Mouse (Mus musculus) testis, adult 2 months (tissue): ENCODE measurements around the gene Kdm5b. TPM values are rescaled to one million over a fixed set of nuclear protein-coding genes. Genes with fewer than 3 reads are reported as not detected.
"Not testable (repeated sequence)": the region's sequence is repeated elsewhere in the genome, so short reads cannot be mapped to it uniquely, and the experiment has no call there.

Experiments
- H3K27ac ChIP-seq: fragments of 200-500 bp; 2 replicates; pipeline ENCODE4 v1.5.1; 2012; ENCODE audit warnings: low read depth, low read length; ENCODE audit not compliant: control insufficient read depth, insufficient read depth
- H3K27me3 ChIP-seq: fragments of 200-500 bp; 2 replicates; pipeline ENCODE4 v1.6.1; 2012; ENCODE audit warnings: mild to moderate bottlenecking, low read length, moderate library complexity; ENCODE audit not compliant: control insufficient read depth, insufficient read depth
- H3K36me3 ChIP-seq: fragments of 200-500 bp; 2 replicates; pipeline ENCODE4 v1.6.1; 2012; ENCODE audit warnings: mild to moderate bottlenecking, low read length; ENCODE audit not compliant: control insufficient read depth, insufficient read depth
- H3K4me1 ChIP-seq: fragments of 200-500 bp; 2 replicates; pipeline ENCODE4 v1.6.1; 2012; ENCODE audit warnings: low read length; ENCODE audit not compliant: control insufficient read depth, insufficient read depth
- H3K4me3 ChIP-seq: fragments of 200-500 bp; 2 replicates; pipeline ENCODE4 v1.5.1; 2012; ENCODE audit warnings: low read depth, mild to moderate bottlenecking, low read length, moderate library complexity, mixed read lengths; ENCODE audit not compliant: control insufficient read depth
- CTCF ChIP-seq: fragments of 200-500 bp; IDR thresholded peaks from 2 replicates; pipeline ENCODE4 v1.5.1; 2012; ENCODE audit warnings: low read depth, mild to moderate bottlenecking, inconsistent platforms, low read length, moderate library complexity; ENCODE audit not compliant: control insufficient read depth, insufficient read depth, insufficient replicate concordance
- POLR2A ChIP-seq: fragments of 200-500 bp; IDR thresholded peaks from 2 replicates; pipeline ENCODE4 v1.6.1; 2012; ENCODE audit warnings: low read depth, mild to moderate bottlenecking, inconsistent platforms, low read length, moderate library complexity; ENCODE audit not compliant: control insufficient read depth
- polyA plus RNA-seq: library from polyadenylated mRNA; depleted of rRNA; stranded (reverse); fragments of >200 nt; gene quantifications from 2 replicates; pipeline ENCODE4 v1.2.3, GENCODE M21; 2012

The Kdm5b gene
- polyA plus RNA-seq, 1 experiment: 43.6 TPM

DNA sequence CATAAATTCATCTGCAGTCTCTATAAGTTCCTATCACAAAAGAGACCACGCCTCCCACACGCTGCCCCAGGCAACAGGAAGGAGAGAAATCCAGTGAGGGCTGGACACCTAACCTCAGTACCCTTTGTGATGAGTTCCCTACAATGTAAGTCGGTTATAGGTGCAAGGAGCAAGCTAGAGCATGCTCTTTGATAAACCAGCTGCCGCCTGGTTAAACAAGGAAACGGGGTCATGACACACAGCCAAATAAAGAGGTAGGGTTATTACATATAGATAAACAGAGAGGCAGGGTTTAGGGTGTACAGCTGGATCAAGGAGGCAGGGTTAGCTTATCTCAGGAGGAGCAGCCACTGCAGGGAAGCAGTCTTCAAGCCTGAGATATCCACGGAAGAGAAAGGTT is 33.2 kb upstream of the Kdm5b start:
- no peak overlapping the region for H3K4me3 ChIP-seq
- H3K36me3 ChIP-seq: no peaks in the 10 kb centered on the region
- TF ChIP-seq CTCF (no peak), POLR2A (no peak)
- no peak overlapping the region for H3K27ac ChIP-seq
- H3K4me1 ChIP-seq: no peaks in the 10 kb centered on the region
- no peaks in the 10 kb centered on the region for H3K27me3 ChIP-seq

DNA sequence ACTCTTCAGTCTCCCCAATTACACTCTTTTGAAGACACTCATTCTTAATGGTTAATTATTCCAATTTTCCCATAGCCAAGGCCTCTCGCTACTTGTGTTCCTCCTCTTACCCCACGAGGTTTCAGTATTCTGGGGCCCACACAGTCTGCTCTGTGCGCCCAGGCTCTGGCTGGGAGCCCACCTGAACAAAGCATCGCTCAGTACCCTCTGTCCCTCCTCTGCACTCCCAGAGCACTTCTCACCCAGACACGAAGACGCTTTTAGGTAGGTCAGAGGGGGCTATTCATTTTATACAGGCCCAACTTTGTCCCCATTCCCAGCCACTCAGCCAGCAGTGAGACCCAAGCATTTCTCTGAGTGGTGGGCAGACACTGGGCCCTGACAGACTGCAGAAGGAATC is 29.4 kb upstream of the Kdm5b start:
- Histone ChIP-seq H3K27ac (no peak overlapping the region), H3K4me1 (no peaks in the 10 kb centered on the region), H3K27me3 (no peaks in the 10 kb centered on the region), H3K36me3 (no peaks in the 10 kb centered on the region), H3K4me3 (no peak overlapping the region)
- no peak for TF ChIP-seq CTCF
- TF ChIP-seq POLR2A: no peak

DNA sequence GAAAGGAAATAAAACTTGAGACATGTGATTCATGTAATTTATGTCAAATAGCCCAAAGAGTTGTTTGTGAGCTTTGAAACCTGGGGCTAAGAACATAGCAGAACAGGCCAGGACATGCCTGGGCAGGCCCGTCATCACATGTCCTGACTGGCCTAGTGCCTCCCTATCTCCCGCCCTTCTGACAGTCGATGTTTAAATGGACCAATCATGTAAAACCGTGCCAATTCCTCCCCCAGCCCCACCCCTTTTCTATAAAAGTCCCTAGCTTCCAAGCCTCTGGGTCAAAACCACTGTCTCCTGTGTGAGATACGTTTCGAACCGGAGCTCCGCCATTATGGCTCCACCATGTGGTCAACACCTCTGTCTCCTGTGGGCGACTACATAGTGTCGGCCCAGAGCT is 26.3 kb upstream of the Kdm5b start:
- H3K4me1 ChIP-seq, H3K27ac ChIP-seq, H3K27me3 ChIP-seq, H3K36me3 ChIP-seq: not testable (repeated sequence)
- H3K4me3 ChIP-seq: peak overlapping the region; percentile 75; the same call in 1 of the 2 replicates

GRCm38 (mm10) chr1:134535054-134535453 is 24.9 kb upstream of the Kdm5b start:
- TF ChIP-seq CTCF (no peak), POLR2A (no peak)
- H3K4me3 ChIP-seq: peak overlapping the region; percentile 44; the same call in 1 of the 2 replicates
- H3K27ac ChIP-seq: no peak overlapping the region

DNA sequence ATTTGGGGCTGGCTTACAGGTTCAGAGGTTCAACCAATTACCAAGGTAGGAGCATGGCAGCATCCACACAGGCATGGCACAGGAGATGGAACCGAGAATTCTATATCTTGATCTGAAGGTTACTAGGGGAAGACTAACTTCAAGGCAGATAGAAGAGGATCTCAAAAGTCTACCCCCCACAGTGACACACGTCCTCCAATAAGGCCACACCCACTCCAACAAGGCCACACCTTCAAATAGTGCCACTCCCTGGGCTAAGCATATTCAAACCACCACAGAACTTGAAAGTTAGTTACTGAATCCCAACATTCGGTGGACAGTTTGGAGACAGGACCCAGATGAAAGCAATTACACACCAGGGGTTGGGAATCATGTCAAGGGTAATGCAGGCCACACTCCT is 24.5 kb upstream of the Kdm5b start:
- TF ChIP-seq POLR2A: no peak
- TF ChIP-seq CTCF: no peak
- no peaks in the 10 kb centered on the region for H3K36me3 ChIP-seq
- H3K27ac ChIP-seq: no peak overlapping the region
- H3K27me3 ChIP-seq: no peaks in the 10 kb centered on the region
- H3K4me1 ChIP-seq: no peaks in the 10 kb centered on the region
- H3K4me3 ChIP-seq: peak overlapping the region; percentile 44; the same call in 1 of the 2 replicates

More at GRCm38 (mm10) chr1:134535054-134535453, 24.9 kb upstream of the Kdm5b start:
- H3K4me1 ChIP-seq: no peaks in the 10 kb centered on the region
- no peaks in the 10 kb centered on the region for H3K27me3 ChIP-seq
- no peaks in the 10 kb centered on the region for H3K36me3 ChIP-seq

GRCm38 (mm10) chr1:134540610-134541009 is 19.4 kb upstream of the Kdm5b start:
- no peak overlapping the region for H3K4me3 ChIP-seq

DNA sequence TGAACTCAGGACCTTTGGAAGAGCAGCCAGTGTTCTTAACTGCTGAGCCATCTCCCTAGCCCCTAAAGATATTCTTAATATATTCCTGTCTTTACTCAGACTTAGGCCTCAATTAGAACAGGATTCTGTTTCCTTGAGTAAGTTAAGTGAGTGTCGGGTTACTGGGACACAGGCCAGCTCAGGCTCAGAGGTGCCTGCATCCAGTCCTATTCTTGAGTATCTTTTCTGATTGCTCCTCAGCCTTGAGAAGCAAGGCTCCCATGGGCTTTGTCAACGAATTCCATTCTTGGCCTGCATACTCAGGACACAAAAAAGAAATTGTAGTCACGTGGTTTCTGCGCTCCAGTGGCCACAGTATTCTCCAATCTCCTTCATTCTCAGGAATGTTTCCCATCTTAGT is 11.7 kb upstream of the Kdm5b start:
- H3K4me1 ChIP-seq: peaks cover 2% of the 10 kb centered on the region; the same call in 1 of the 2 replicates
- no peak for TF ChIP-seq POLR2A
- no peak for TF ChIP-seq CTCF

More at GRCm38 (mm10) chr1:134540610-134541009, 19.4 kb upstream of the Kdm5b start:
- H3K36me3 ChIP-seq: no peaks in the 10 kb centered on the region
- H3K4me1 ChIP-seq: no peaks in the 10 kb centered on the region
- TF ChIP-seq POLR2A (no peak), CTCF (no peak)
- H3K27ac ChIP-seq: no peak overlapping the region
- no peaks in the 10 kb centered on the region for H3K27me3 ChIP-seq

GRCm38 (mm10) chr1:134549632-134550132 is 10.3 kb upstream of the Kdm5b start, which contains the start of gene Mgat4e:
Gene Mgat4e, minus strand, starts transcription at chr1:134549682.
- Histone ChIP-seq H3K36me3 (no peaks in the 10 kb centered on the region), H3K4me1 (peaks cover 9% of the 10 kb centered on the region), H3K4me3 (peak within 1 kb of the TSS; percentile 77), H3K27ac (no peak within 1 kb of the TSS; the same call in 1 of the 2 replicates), H3K27me3 (no peaks in the 10 kb centered on the region)
- TF ChIP-seq POLR2A (no peak), CTCF (no peak)

More for the DNA sequence above, 11.7 kb upstream of the Kdm5b start:
- H3K4me3 ChIP-seq: peak overlapping the region; percentile 59
- H3K27me3 ChIP-seq: no peaks in the 10 kb centered on the region
- no peaks in the 10 kb centered on the region for H3K36me3 ChIP-seq
- no peak overlapping the region for H3K27ac ChIP-seq
